Mouse (Mus musculus): ENCODE data around the gene Cd320. TPM values are rescaled to one million over a fixed set of nuclear protein-coding genes. Genes with fewer than 3 reads are reported as not detected.

The Cd320 gene
- polyA plus RNA-seq (2012; rRNA removed) = 34.4 and 34.7 TPM in 2 replicates

DNA sequence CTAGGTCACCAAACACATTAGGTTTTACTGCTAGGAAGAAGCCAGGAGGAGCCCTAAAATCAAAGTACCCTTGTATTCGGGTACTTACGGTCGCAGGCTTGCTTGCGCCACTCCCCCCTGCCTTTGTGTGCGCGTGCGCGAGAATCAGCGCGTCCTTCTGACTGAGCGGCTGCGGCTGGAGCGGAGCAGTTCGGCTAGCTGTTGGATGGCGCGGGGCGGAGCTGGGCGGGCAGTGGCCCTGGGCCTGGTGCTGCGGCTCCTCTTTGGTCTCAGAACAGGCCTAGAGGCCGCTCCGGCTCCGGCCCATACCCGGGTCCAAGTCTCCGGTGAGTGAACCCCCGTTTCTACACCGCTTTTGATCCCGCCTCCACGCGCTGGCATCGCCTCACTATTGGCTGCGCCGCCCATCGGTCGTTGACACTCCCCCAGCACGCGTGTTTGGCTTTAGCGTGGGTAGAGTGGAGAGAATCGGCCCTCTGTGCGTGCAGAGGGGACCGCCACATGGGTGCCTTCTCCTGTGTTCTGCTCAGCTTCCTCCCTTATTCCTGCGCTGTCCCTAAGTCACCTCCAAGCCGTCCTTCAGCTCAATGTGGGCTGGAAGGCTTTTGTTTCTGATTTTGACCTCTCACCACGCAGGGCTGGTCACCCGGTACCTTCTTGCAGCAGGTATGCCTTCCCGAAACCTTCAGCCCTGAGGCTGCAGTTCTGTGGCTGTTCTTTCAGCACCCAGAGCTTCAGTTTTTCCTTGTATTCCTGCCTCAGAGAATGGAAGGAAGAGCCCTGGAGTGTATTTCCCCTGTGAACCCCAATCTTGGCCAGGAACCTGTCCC, at the start of gene Cd320:
Cd320 (plus strand) TSS at position 126 of the 830 bp plus-strand sequence.
- Histone ChIP-seq H3K27me3 (ENCODE audit: control insufficient read depth, insufficient read depth, low read length) (no peaks in the 10 kb centered on the region), H3K4me3 (replicated peaks; ENCODE audit: insufficient read depth, low read depth, low read length) (peak within 1 kb of the TSS; percentile 74), H3K27ac (ENCODE audit: insufficient read depth, low read length) (0 out of 2 replicates have a peak within 1 kb of the TSS, but pooled peaks have one; percentile 32), H3K4me1 (ENCODE audit: control insufficient read depth, insufficient read depth, low read length) (no peaks in the 10 kb centered on the region)
- DNase-seq = peak; percentile 93 to 96
- under 1% methylated on average over 45 of the region's 45 CpGs for WGBS
- TF ChIP-seq POLR2A (IDR thresholded peaks at IDR 0.05; ENCODE audit: borderline replicate concordance, insufficient read depth, low read length) (peak; percentile 80), CTCF (IDR thresholded peaks at IDR 0.05; ENCODE audit: borderline replicate concordance, insufficient read depth, low read depth, low read length) (no peak)

DNA sequence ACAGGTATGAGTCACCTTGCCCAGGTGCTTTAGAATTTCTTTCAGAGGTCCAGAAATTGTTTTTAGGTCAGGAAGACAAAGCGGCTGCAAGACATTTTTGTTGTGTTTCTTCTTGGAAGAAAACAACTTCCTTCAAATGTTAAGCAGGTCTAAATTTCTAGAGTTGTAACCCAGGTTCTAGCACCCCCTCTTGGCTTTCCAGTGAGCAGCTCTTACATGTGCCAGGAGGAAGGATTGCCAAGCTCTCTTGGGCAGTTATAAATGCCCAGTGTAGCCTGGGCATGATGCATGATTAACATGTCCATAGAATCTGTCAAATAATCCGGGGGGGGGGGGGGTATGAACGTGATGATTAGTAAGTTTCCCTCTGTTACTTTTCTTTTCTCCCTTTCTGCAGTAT, 44.6 kb upstream of the Cd320 start:
- no peak overlapping the region for H3K4me3 ChIP-seq (replicated peaks; ENCODE audit: insufficient read depth, low read depth, low read length)
- DNase-seq = no peak
- TF ChIP-seq CTCF (IDR thresholded peaks at IDR 0.05; ENCODE audit: borderline replicate concordance, insufficient read depth, low read depth, low read length) (no peak), POLR2A (IDR thresholded peaks at IDR 0.05; ENCODE audit: borderline replicate concordance, insufficient read depth, low read length) (no peak)
- no peaks in the 10 kb centered on the region; the same call in 1 of the 2 replicates for H3K27me3 ChIP-seq (ENCODE audit: control insufficient read depth, insufficient read depth, low read length)
- H3K27ac ChIP-seq (ENCODE audit: insufficient read depth, low read length) = no peak overlapping the region
- no peaks in the 10 kb centered on the region for H3K4me1 ChIP-seq (ENCODE audit: control insufficient read depth, insufficient read depth, low read length)
- WGBS = 25% methylated on average over 3 of the region's 3 CpGs

DNA sequence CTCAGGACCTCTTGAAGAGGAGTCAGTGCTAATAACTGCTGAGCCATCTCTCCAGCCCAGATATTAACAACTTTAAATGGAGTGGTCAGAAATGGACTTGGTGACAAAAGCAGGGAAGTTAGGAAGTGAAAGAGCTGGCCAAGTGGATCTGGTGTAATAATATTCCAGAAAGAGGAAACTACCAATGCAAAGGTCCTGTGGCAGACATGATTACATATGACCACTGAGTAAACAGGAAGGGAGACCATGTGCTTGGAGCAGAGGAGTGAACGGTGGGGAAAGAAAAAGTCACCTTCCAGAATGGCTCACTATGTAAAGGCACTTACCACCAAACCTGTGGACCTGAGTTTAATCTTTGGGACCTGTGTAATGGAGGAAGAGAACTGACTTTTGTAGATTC, 43.6 kb upstream of the Cd320 start:
- Histone ChIP-seq H3K27ac (ENCODE audit: insufficient read depth, low read length) (no peak overlapping the region), H3K4me1 (ENCODE audit: control insufficient read depth, insufficient read depth, low read length) (no peaks in the 10 kb centered on the region), H3K27me3 (ENCODE audit: control insufficient read depth, insufficient read depth, low read length) (no peaks in the 10 kb centered on the region; the same call in 1 of the 2 replicates), H3K4me3 (replicated peaks; ENCODE audit: insufficient read depth, low read depth, low read length) (no peak overlapping the region)
- TF ChIP-seq POLR2A (IDR thresholded peaks at IDR 0.05; ENCODE audit: borderline replicate concordance, insufficient read depth, low read length) = no peak
- TF ChIP-seq CTCF (IDR thresholded peaks at IDR 0.05; ENCODE audit: borderline replicate concordance, insufficient read depth, low read depth, low read length) = no peak
- no peak for DNase-seq
- 71% methylated on average over 1 of the region's 1 CpGs for WGBS

DNA sequence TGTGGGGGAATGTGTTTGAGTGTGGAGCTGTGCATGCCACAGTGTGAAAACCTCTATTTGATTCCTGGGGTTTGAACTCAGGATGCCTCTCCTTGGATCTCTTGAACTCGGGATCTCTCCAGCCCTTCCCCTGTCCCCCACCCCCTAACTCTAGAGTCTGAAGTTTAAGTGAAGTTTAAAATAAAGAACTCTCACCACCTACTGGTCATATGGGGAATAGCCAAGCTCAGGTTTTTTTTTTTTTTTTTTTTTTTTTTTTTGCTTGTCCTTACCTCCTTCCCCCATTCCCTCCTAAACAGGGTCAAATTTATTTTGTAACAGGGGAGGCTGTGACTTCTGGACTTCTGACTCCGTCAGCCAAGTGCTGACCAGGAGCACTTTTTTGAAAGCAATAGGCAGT, 40.7 kb upstream of the Cd320 start:
- 0% methylated on average over 2 of the region's 2 CpGs for WGBS
- H3K27me3 ChIP-seq (ENCODE audit: control insufficient read depth, insufficient read depth, low read length) = no peaks in the 10 kb centered on the region; the same call in 1 of the 2 replicates
- peak; percentile 35; the same call in 1 of the 2 replicates for TF ChIP-seq CTCF (IDR thresholded peaks at IDR 0.05; ENCODE audit: borderline replicate concordance, insufficient read depth, low read depth, low read length)
- TF ChIP-seq POLR2A (IDR thresholded peaks at IDR 0.05; ENCODE audit: borderline replicate concordance, insufficient read depth, low read length) = no peak
- H3K4me3 ChIP-seq (replicated peaks; ENCODE audit: insufficient read depth, low read depth, low read length) = no peak overlapping the region
- no peaks in the 10 kb centered on the region for H3K4me1 ChIP-seq (ENCODE audit: control insufficient read depth, insufficient read depth, low read length)
- no peak overlapping the region for H3K27ac ChIP-seq (ENCODE audit: insufficient read depth, low read length)
- no peak for DNase-seq

DNA sequence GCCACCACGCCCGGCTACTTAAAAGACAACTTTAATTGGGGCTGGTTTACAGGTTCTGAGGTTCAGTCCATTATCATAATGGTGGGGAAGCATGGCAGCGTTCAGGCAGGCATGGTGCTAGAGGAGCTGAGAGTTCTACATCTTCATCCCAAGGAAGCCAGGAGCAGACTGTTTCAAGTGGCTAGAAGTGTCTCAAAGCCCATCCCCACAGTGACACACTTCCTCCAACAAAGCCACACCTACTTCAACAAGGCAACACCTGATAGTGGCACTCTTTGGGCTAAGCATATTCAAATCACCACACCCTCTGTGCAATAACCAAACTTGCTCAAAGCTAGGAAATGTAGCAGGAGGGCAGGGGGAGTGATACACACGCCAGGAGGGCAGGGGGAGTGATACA, 38.7 kb upstream of the Cd320 start:
- no peak overlapping the region for H3K27ac ChIP-seq (ENCODE audit: insufficient read depth, low read length)
- 53% methylated on average over 4 of the region's 4 CpGs for whole genome bisulfite sequencing

DNA sequence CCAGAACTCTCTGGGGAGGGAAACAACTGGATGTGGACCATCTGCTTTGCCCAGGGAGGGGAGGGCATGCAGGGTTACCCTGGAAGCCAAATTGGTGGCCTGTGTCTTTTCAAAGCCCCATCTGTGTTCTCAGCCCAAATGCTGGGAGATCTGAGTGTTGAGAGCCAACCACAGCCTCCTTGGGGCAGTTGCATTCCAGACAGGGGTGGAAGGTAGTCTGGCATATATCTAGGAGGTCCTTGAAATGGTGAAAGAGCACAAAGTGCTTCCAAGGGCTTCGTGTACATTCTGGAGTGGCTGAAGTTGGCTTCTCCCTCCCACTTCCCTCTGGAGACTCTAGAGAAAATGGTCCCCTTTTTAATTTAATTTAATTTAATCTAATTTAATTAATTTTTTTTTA, 38.1 kb upstream of the Cd320 start:
- no peaks in the 10 kb centered on the region; the same call in 1 of the 2 replicates for H3K27me3 ChIP-seq (ENCODE audit: control insufficient read depth, insufficient read depth, low read length)
- H3K4me1 ChIP-seq (ENCODE audit: control insufficient read depth, insufficient read depth, low read length) = no peaks in the 10 kb centered on the region
- WGBS = 26% methylated on average over 1 of the region's 1 CpGs
- H3K27ac ChIP-seq (ENCODE audit: insufficient read depth, low read length) = no peak overlapping the region
- TF ChIP-seq POLR2A (IDR thresholded peaks at IDR 0.05; ENCODE audit: borderline replicate concordance, insufficient read depth, low read length) = no peak
- TF ChIP-seq CTCF (IDR thresholded peaks at IDR 0.05; ENCODE audit: borderline replicate concordance, insufficient read depth, low read depth, low read length) = no peak
- DNase-seq = no peak
- H3K4me3 ChIP-seq (replicated peaks; ENCODE audit: insufficient read depth, low read depth, low read length) = no peak overlapping the region

More for the DNA sequence above, 38.7 kb upstream of the Cd320 start:
- DNase-seq = no peak
- TF ChIP-seq POLR2A (IDR thresholded peaks at IDR 0.05; ENCODE audit: borderline replicate concordance, insufficient read depth, low read length) (no peak), CTCF (IDR thresholded peaks at IDR 0.05; ENCODE audit: borderline replicate concordance, insufficient read depth, low read depth, low read length) (no peak)
- Histone ChIP-seq H3K27me3 (ENCODE audit: control insufficient read depth, insufficient read depth, low read length) (no peaks in the 10 kb centered on the region; the same call in 1 of the 2 replicates), H3K4me3 (replicated peaks; ENCODE audit: insufficient read depth, low read depth, low read length) (no peak overlapping the region), H3K4me1 (ENCODE audit: control insufficient read depth, insufficient read depth, low read length) (no peaks in the 10 kb centered on the region)

DNA sequence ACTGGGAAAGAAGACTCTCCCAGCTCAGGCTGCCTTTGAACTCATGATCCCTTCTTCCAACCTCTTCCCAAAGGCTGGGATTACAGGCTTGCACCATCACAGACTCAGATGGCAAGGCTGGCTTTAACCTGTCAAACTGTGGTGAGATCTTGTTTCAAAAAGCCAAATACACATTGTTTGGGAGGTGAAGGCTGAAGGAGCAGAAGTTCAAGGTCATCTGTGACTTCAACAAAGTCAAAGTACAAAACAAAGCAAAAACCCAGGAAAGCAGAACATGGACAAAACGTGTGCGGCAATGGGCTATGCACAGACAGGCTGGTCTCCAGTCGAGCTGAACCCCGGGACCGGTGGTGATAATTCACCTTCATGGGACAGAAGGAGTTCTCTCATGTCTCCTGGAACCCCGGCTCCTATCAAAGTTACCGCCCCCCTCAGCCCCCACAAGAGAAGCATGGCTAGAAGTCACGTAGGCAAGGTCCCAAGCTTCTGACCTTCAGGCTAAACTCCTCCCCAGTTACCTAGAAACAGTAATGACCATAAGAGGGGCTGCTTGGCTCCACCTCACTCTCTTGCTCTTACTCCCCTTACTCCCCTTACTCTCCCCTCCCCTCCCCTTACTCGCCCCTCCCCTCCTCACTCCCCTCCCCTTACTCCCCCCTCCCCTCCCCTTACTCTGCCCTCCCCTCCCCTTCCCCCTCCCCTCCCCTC, 35.6 kb upstream of the Cd320 start:
- no peak for DNase-seq
- no peak overlapping the region for H3K27ac ChIP-seq (ENCODE audit: insufficient read depth, low read length)
- TF ChIP-seq POLR2A (IDR thresholded peaks at IDR 0.05; ENCODE audit: borderline replicate concordance, insufficient read depth, low read length) (no peak), CTCF (IDR thresholded peaks at IDR 0.05; ENCODE audit: borderline replicate concordance, insufficient read depth, low read depth, low read length) (no peak)
- no peaks in the 10 kb centered on the region for H3K4me1 ChIP-seq (ENCODE audit: control insufficient read depth, insufficient read depth, low read length)
- WGBS = 66% methylated on average over 8 of the region's 9 CpGs
- H3K4me3 ChIP-seq (replicated peaks; ENCODE audit: insufficient read depth, low read depth, low read length) = no peak overlapping the region
- no peaks in the 10 kb centered on the region; the same call in 1 of the 2 replicates for H3K27me3 ChIP-seq (ENCODE audit: control insufficient read depth, insufficient read depth, low read length)

Data from cerebellum, adult 2 months (tissue).